Mouse (Mus musculus) forebrain, embryonic 12.5 days (tissue): ENCODE results near the gene Fzr1. TPM values are rescaled to one million over a fixed set of nuclear protein-coding genes. Genes with fewer than 3 reads are reported as not detected.

Experiments used
- ATAC-seq: fragments of 200-750 bp; cut with Nextera tagmentation; 2 replicates; pipeline ENCODE4 v1.8.0; 2017; ENCODE audit warnings: moderate TSS enrichment; ENCODE audit not compliant: low FRiP score
- H3K27ac ChIP-seq: fragments of 300-500 bp; sonication (generic); 2 replicates; pipeline ENCODE4 v1.5.1; 2016; ENCODE audit warnings: mild to moderate bottlenecking
- H3K27me3 ChIP-seq: fragments of 300-500 bp; sonication (generic); 2 replicates; pipeline ENCODE4 v1.6.1; 2016; ENCODE audit warnings: mild to moderate bottlenecking
- H3K36me3 ChIP-seq: fragments of 300-500 bp; sonication (generic); replicated peaks from 2 replicates; pipeline ENCODE4 v1.6.1; 2016; ENCODE audit warnings: mild to moderate bottlenecking
- H3K4me1 ChIP-seq: fragments of 300-500 bp; sonication (generic); 2 replicates; pipeline ENCODE4 v1.6.1; 2016
- H3K4me2 ChIP-seq: fragments of 300-500 bp; sonication (generic); 2 replicates; pipeline ENCODE4 v1.6.1; 2016; ENCODE audit warnings: mild to moderate bottlenecking, moderate library complexity
- H3K4me3 ChIP-seq: fragments of 300-500 bp; sonication (generic); replicated peaks from 2 replicates; pipeline ENCODE4 v1.5.1; 2016; ENCODE audit warnings: mild to moderate bottlenecking
- H3K9ac ChIP-seq: fragments of 300-500 bp; sonication (generic); 2 replicates; pipeline ENCODE4 v1.6.1; 2016; ENCODE audit warnings: mild to moderate bottlenecking
- H3K9me3 ChIP-seq: fragments of 300-500 bp; sonication (generic); 2 replicates; pipeline ENCODE4 v1.6.1; 2016
- WGBS: fragments of 180-500 bp; shearing (Covaris S2); methylation state at CpG from one replicate; pipeline ENCODE4 v1.1.7; 2016; 5-methylcytosine and 5-hydroxymethylcytosine counted together
- polyA plus RNA-seq: library from polyadenylated mRNA; unstranded; fragments of >200 nt; fragmentation: Nextera tagmentation; extraction: Ambion mirVana; gene quantifications from 2 replicates; pipeline ENCODE4 v1.2.1, GENCODE M21; 2016

Fzr1 gene
- polyA plus RNA-seq, 1 experiment from 2014 or later, result 148 TPM

- Histone ChIP-seq H3K4me1 (peaks cover 3% of the 10 kb centered on the region), H3K27ac (no peak overlapping the region), H3K27me3 (peaks cover 60% of the 10 kb centered on the region)
Observed at GRCm38 (mm10) chr10:81336558-81336957, 41.8 kb downstream of the Fzr1 start.

GRCm38 (mm10) chr10:81335393-81336340 lies 42.6 kb downstream of the Fzr1 start:
- WGBS, result 48% methylated on average over 17 of the region's 19 CpGs
- Histone ChIP-seq H3K4me1 (peaks cover 3% of the 10 kb centered on the region), H3K27ac (no peak overlapping the region), H3K9ac (no peak overlapping the region), H3K9me3 (no peaks in the 10 kb centered on the region), H3K4me3 (no peak overlapping the region), H3K27me3 (peaks cover 52% of the 10 kb centered on the region), H3K4me2 (no peak overlapping the region), H3K36me3 (no peaks in the 10 kb centered on the region)
- ATAC-seq, result no peak

More at GRCm38 (mm10) chr10:81336558-81336957, 41.8 kb downstream of the Fzr1 start:
- H3K4me3 ChIP-seq, result no peak overlapping the region
- 94% methylated on average over 4 of the region's 4 CpGs for whole genome bisulfite sequencing
- no peak overlapping the region for H3K9ac ChIP-seq
- no peak overlapping the region for H3K4me2 ChIP-seq
- ATAC-seq, result no peak
- no peaks in the 10 kb centered on the region for H3K9me3 ChIP-seq
- H3K36me3 ChIP-seq, result no peaks in the 10 kb centered on the region

GRCm38 (mm10) chr10:81334324-81334723 lies 44.0 kb downstream of the Fzr1 start:
- no peak for ATAC-seq
- H3K27me3 ChIP-seq, result peaks cover 45% of the 10 kb centered on the region
- H3K36me3 ChIP-seq, result no peaks in the 10 kb centered on the region
- no peak overlapping the region for H3K4me2 ChIP-seq
- WGBS, result 61% methylated on average over 11 of the region's 11 CpGs
- no peaks in the 10 kb centered on the region for H3K9me3 ChIP-seq
- no peak overlapping the region for H3K9ac ChIP-seq
- H3K4me3 ChIP-seq, result no peak overlapping the region
- peaks cover 3% of the 10 kb centered on the region for H3K4me1 ChIP-seq
- no peak overlapping the region for H3K27ac ChIP-seq

- Histone ChIP-seq H3K4me3 (no peak overlapping the region), H3K4me2 (peak overlapping the region; percentile 17; the same call in 1 of the 2 replicates), H3K27me3 (peaks cover 31% of the 10 kb centered on the region), H3K9me3 (no peaks in the 10 kb centered on the region), H3K9ac (no peak overlapping the region), H3K36me3 (peaks cover 4% of the 10 kb centered on the region), H3K4me1 (peaks cover 3% of the 10 kb centered on the region), H3K27ac (no peak overlapping the region)
- ATAC-seq, result no peak
- 18% methylated on average over 29 of the region's 29 CpGs for WGBS
Observed at GRCm38 (mm10) chr10:81332277-81332676, 46.0 kb downstream of the Fzr1 start.

GRCm38 (mm10) chr10:81330007-81330406 lies 48.3 kb downstream of the Fzr1 start:
- H3K27ac ChIP-seq, result no peak overlapping the region
- no peaks in the 10 kb centered on the region for H3K9me3 ChIP-seq
- H3K36me3 ChIP-seq, result peaks cover 27% of the 10 kb centered on the region
- ATAC-seq, result no peak
- peaks cover 31% of the 10 kb centered on the region for H3K27me3 ChIP-seq
- no peak overlapping the region for H3K9ac ChIP-seq
- H3K4me2 ChIP-seq, result no peak overlapping the region
- H3K4me3 ChIP-seq, result no peak overlapping the region
- WGBS, result 75% methylated on average over 4 of the region's 4 CpGs
- peaks cover 3% of the 10 kb centered on the region; the same call in 1 of the 2 replicates for H3K4me1 ChIP-seq

GRCm38 (mm10) chr10:81329194-81329975 lies 48.9 kb downstream of the Fzr1 start:
- peaks cover 3% of the 10 kb centered on the region; the same call in 1 of the 2 replicates for H3K4me1 ChIP-seq
- WGBS, result 80% methylated on average over 10 of the region's 10 CpGs
- no peak overlapping the region for H3K27ac ChIP-seq

GRCm38 (mm10) chr10:81328386-81328785 lies 49.9 kb downstream of the Fzr1 start, which contains the start of gene Tbxa2r:
Gene Tbxa2r, plus strand, starts transcription at chr10:81328731.
- Histone ChIP-seq H3K27ac (no peak within 1 kb of the TSS), H3K9ac (peak within 1 kb of the TSS; percentile 21; the same call in 1 of the 2 replicates), H3K36me3 (peaks cover 43% of the 10 kb centered on the region), H3K4me2 (no peak within 1 kb of the TSS), H3K4me1 (peaks cover 3% of the 10 kb centered on the region; the same call in 1 of the 2 replicates), H3K4me3 (no peak within 1 kb of the TSS), H3K9me3 (no peaks in the 10 kb centered on the region), H3K27me3 (peaks cover 20% of the 10 kb centered on the region)
- ATAC-seq, result no peak
- 18% methylated on average over 10 of the region's 10 CpGs for WGBS

More at GRCm38 (mm10) chr10:81329194-81329975, 48.9 kb downstream of the Fzr1 start:
- Histone ChIP-seq H3K4me3 (no peak overlapping the region), H3K9ac (peak overlapping the region; percentile 21; the same call in 1 of the 2 replicates), H3K27me3 (peaks cover 25% of the 10 kb centered on the region), H3K9me3 (no peaks in the 10 kb centered on the region), H3K36me3 (peaks cover 33% of the 10 kb centered on the region), H3K4me2 (no peak overlapping the region)
- ATAC-seq, result no peak

GRCm38 (mm10) chr10:81327959-81328358 lies 50.4 kb downstream of the Fzr1 start:
- Histone ChIP-seq H3K4me3 (no peak overlapping the region), H3K27ac (no peak overlapping the region), H3K9me3 (no peaks in the 10 kb centered on the region), H3K4me1 (peaks cover 3% of the 10 kb centered on the region; the same call in 1 of the 2 replicates), H3K9ac (no peak overlapping the region), H3K36me3 (peaks cover 47% of the 10 kb centered on the region), H3K27me3 (peaks cover 16% of the 10 kb centered on the region), H3K4me2 (no peak overlapping the region)
- ATAC-seq, result no peak
- 62% methylated on average over 2 of the region's 2 CpGs for WGBS

- Histone ChIP-seq H3K9ac (no peak overlapping the region), H3K27me3 (peaks cover 5% of the 10 kb centered on the region), H3K9me3 (no peaks in the 10 kb centered on the region), H3K4me3 (no peak overlapping the region), H3K4me1 (peaks cover 8% of the 10 kb centered on the region), H3K36me3 (peaks cover 56% of the 10 kb centered on the region), H3K27ac (0 out of 2 replicates have a peak overlapping the region, but pooled peaks have one; percentile 13), H3K4me2 (no peak overlapping the region)
- ATAC-seq, result no peak
- WGBS, result 86% methylated on average over 6 of the region's 6 CpGs
Observed at GRCm38 (mm10) chr10:81326858-81327257, 51.5 kb downstream of the Fzr1 start.

- Histone ChIP-seq H3K9me3 (no peaks in the 10 kb centered on the region), H3K4me3 (no peak overlapping the region), H3K4me1 (peaks cover 12% of the 10 kb centered on the region), H3K4me2 (no peak overlapping the region), H3K36me3 (peaks cover 56% of the 10 kb centered on the region), H3K27me3 (no peaks in the 10 kb centered on the region), H3K9ac (no peak overlapping the region), H3K27ac (no peak overlapping the region)
- 94% methylated on average over 18 of the region's 18 CpGs for WGBS
- ATAC-seq, result no peak
Observed at GRCm38 (mm10) chr10:81325781-81326180, 52.5 kb downstream of the Fzr1 start.

- Histone ChIP-seq H3K9me3 (no peaks in the 10 kb centered on the region), H3K27me3 (no peaks in the 10 kb centered on the region), H3K27ac (no peak overlapping the region), H3K4me1 (peaks cover 12% of the 10 kb centered on the region), H3K9ac (no peak overlapping the region), H3K4me2 (no peak overlapping the region), H3K36me3 (peaks cover 56% of the 10 kb centered on the region), H3K4me3 (no peak overlapping the region)
- ATAC-seq, result no peak
- 96% methylated on average over 21 of the region's 21 CpGs for WGBS
Observed at GRCm38 (mm10) chr10:81325176-81325575, 53.1 kb downstream of the Fzr1 start.
